Mouse (Mus musculus) cerebellum, adult 18-20 months (tissue): ENCODE measurements at regions not wholly inside any gene's neighbourhood (a gene's known extent, or its start where the extent isn't known, plus 50 kb on each side); places are given as distances from the start of the nearest gene placed in this dataset.
A peak's percentile ranks its signal among the peaks of the same experiment; 100 is the strongest.
"Not testable (repeated sequence)": the region's sequence is repeated elsewhere in the genome, so short reads cannot be mapped to it uniquely, and the experiment has no call there.

Experiments
- DNase-seq, 2 experiments: peaks; one replicate each; pipeline ENCODE4 v3.0.0; 2021

DNA sequence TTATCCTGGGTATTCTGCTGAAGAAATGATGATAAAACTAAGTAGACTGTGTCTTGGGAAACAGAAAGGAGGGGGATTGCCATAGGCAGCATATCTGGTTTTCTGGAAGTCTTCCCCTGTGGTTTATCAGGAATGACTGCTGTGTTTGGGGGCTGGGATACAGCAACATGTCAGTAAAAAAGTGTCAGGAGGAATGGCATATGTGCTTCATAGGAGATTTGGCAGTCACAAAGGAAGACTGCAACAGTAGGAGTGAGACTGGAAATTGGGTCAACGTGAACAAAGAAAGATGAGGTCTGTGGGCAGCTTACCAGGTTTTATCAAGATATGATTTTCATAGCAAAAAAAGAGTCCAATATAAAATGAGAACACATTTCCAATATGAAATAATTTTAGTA is 641.1 kb upstream of the Nrxn1 start:
- peak; percentile 52 to 71 for DNase-seq

DNA sequence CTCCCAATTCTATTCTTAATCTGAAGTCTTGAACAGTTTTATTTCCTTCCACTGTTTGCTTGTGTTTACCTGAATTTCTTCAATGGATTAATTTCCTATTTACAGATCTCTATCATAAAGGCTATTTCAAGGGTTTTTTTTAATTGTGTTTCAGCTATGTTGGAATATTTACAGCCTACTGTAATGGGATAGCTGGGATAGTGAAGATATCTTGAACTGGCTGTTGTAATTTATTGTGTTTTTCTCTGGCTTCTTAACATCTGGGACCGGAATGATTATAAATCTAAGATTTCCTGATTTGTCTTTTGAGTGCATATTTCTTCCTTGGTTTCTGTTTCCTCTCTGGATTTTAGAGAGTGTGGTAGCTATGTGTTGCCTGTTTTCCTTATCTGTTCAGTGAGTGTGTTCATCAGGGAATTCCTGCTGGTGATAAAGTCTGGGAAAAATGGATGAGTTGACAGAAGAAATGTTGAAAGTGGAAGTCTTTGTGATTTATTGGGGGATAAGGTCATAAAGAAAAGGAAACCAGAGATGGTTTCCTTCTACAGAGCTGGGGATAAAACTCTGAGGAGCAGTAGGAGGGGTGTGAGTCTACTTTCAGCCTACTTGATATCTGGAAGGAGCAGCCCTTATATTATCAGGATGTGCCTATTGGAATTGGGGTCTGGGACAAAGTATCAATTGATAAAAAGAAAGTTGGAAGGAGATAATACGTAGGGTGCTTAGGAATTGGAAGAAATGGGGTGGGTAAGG is 640.5 kb upstream of the Nrxn1 start:
- DNase-seq: no peak

DNA sequence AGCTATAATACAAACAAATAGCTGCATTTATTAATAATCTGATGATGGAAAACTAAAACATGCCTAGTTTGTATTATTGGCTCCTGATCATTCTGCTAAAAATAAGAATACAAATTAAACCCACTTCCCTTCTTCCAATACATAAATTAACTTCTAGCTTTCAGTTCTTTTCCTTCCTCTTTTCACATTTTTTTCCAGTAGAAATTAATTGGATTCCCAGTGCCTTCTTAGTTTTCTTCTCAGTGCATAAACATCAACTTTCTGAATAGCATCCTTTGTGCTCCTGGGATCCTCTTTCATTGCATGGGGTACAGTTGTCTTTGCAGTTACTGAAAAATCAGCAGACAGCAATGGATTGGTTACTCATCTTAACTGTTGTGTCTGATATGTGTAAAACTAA is 617.5 kb upstream of the Nrxn1 start:
- DNase-seq: no peak

DNA sequence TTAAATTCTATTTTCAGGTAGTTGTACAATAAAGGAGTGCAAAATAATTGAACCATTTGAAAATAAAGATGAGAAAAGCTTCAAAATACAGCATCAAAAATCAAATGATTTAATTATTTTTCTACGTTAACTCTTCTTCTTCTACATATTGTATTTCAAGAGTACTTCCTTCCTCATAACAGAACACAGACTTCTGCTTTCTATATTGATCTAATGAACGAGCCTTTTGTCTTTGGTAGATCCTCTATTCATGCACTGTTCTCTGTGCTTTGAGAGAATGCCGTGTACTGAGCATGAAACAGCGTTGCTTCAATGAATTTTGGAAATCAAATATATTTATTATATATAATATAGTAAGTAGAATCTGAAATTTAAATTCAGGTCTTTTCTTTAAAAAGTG is 598.2 kb upstream of the Nrxn1 start:
- no peak for DNase-seq

DNA sequence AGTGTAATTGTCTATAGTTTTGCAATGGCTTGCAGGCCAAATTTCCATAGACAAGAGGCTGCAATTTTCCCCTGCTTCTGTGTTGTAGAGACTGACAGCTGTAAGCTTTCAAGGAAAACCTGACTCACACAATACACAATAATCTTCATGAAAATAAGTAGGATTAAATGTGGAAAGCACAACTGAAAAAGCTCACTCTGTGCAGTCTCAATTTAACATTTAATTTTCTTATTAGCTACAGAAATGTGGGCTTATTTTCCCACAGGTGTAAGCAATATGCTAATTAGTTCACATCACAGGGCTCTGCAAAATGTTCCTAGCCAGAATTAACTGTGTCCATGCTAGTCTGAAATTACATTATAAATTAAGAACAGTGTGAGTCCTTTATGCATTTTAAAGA is 564.6 kb upstream of the Nrxn1 start:
- no peak for DNase-seq

DNA sequence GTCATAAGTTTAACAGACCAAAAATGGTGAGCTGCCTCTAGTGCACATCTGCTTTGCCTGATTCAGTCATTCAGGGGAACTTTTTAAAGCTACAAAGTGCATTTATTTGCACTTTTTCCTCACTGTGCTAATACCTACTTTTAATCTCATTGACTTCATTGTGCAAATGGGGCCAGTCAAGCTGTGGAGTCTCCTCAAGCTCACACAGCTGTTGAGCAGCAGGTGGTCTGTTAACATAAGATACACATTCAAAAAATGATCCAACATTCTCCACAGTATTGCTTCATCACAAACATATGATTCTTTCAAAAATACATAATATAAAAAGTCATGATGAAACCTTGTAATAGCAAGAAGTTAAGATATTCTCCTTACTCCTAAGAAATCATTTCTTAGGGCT is 564.2 kb upstream of the Nrxn1 start:
- no peak for DNase-seq

DNA sequence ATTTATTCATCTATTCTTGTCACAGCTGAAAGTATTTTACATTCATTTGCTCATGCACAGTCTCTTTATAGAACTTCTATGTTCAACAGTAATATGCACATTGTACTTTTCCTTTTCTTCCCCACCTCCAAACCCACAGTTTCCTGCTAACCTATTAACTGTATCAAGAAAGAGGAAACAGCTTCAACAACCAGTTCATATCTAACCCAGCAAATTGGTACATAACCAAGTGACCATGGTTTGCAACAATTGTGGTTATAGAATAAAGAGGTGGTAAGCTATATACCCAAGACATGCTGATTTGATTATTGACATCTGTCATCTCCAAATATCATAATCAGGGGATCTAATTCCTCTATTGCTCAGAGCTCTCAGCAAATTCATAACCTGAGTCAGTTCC is 539.0 kb upstream of the Nrxn1 start:
- DNase-seq: no peak

DNA sequence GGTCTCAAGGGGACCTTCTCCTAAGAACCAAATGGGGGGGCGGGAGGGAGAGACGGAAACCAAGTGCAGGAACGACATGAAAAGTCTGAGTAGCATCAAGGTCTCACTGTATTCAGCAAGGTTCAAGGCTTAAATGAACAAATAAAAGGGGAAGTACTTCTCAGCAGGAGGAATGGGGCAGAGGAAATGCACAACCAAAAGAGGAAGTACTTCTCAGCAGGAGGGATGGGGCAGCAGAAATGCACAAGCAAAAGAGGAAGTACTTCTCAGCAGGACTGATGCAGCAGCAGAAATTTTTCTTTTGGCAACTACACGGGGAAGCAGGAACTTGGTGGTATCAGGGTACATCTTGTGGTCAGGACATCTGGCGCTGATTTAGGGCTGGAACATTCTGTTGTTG is 521.3 kb upstream of the Nrxn1 start:
- not testable (repeated sequence) for DNase-seq

DNA sequence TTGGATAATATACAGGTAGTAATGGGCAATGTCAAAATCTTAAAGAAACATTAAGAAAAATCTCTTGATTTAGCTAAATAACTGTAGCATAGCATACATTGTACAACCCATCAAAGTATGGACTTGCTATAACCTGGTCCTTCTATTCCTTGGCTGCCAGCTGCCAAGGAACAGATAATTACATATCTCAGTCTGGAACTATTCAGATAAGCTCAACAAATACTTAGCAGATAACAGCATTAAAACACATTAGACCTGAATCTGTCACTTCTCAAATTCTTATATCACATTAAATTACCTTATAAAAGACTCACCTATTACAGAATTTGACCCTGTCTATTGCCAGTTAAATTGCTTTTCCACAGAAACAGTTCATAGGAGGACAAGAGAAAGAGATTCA is 496.2 kb upstream of the Nrxn1 start:
- no peak for DNase-seq

DNA sequence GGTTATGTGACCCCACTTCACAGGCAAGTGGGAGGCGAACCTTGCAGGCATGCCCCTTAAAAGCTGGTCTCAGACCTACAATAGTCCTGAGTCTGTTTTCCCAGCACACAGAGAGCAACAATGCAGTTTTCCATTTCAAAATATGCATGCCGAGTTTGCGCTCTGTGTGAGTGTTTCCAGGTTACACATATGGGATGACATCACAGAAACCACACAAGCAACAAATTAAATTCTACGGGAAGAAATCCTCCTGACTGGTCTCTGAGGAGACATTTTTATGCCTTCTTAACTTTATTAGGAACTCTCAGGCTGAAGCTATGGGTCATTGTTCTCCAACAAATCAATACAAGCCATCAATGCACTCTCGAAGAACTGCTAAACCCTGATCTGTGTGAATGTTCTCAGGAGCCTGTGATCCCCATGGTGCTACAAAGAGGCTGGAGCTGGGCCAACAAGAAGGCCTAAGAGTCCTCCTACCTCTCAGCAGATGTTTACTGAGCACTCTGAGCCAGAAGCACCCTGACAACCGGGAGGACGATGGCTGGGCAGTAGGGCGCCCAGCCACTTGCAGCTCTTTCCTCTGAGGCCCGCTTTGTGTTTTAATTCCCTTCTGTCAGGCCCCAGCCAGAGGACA is 458.3 kb upstream of the Nrxn1 start:
- DNase-seq: not testable (repeated sequence)

DNA sequence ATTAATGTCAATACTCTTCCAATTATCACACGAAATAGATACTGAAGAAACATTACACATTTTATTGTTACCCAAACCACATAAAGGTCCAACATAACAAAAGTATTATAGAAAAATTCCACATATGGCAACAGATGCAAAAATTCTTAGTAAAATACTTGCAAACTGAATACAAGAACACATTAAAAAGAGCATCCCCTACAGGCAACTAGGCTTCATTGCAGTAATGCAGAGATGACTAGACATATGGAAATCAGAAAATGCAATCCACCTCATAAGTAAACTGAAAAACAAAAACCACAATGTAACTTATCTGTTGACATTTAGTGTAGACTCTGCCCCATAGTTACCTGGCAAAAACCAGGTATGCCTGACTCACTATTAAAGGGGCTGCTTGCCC is 438.6 kb upstream of the Nrxn1 start:
- DNase-seq: no peak

DNA sequence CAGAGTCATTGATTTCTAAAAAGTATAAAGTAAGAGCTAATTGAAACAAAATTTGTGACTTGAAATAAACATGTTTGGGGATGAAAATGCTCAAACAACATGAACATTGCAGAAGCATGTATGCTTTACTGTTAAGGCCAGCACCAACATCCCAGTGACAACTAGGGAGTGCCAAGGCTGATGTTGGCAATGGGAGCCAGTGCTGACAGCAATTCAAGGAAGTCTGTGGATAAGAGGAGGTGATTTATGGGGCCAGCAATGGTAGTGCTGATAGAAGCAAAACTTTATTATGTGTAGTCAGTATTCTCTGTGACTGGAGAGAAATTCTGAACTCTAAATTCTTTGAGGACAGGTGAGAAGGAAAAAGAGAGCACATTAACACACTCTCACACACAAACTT is 424.4 kb upstream of the Nrxn1 start:
- no peak for DNase-seq
